Mouse (Mus musculus) kidney, embryonic 16.5 days (tissue): ENCODE results near the gene Klk15. TPM values are rescaled to one million over a fixed set of nuclear protein-coding genes. Genes with fewer than 3 reads are reported as not detected.
"Not testable (repeated sequence)": the region's sequence is repeated elsewhere in the genome, so short reads cannot be mapped to it uniquely, and the experiment has no call there.

Experiments
- ATAC-seq: fragments of 200-750 bp; cut with Nextera tagmentation; 2 replicates; pipeline ENCODE4 v1.8.0; 2017; ENCODE audit warnings: moderate TSS enrichment; ENCODE audit not compliant: low FRiP score, low TSS enrichment
- H3K27ac ChIP-seq: fragments of 300-500 bp; sonication (generic); 2 replicates; pipeline ENCODE4 v1.5.1; 2014; ENCODE audit warnings: low read length
- H3K27me3 ChIP-seq: fragments of 300-500 bp; sonication (generic); 2 replicates; pipeline ENCODE4 v1.6.1; 2014; ENCODE audit warnings: low read length, control low read depth, mixed read lengths; ENCODE audit not compliant: insufficient read depth
- H3K36me3 ChIP-seq: fragments of 300-500 bp; sonication (generic); 2 replicates; pipeline ENCODE4 v1.6.1; 2014; ENCODE audit warnings: low read length, control low read depth, mixed read lengths; ENCODE audit not compliant: insufficient read depth
- H3K4me1 ChIP-seq: fragments of 300-500 bp; sonication (generic); 2 replicates; pipeline ENCODE4 v1.6.1; 2014; ENCODE audit warnings: low read length, control low read depth, mixed read lengths; ENCODE audit not compliant: insufficient read depth
- H3K4me2 ChIP-seq: fragments of 300-500 bp; sonication (generic); replicated peaks from 2 replicates; pipeline ENCODE4 v1.6.1; 2014; ENCODE audit warnings: low read depth, low read length
- H3K4me3 ChIP-seq: fragments of 300-500 bp; sonication (generic); 2 replicates; pipeline ENCODE4 v1.5.1; 2014; ENCODE audit warnings: mild to moderate bottlenecking, low read length
- H3K9ac ChIP-seq: fragments of 300-500 bp; sonication (generic); replicated peaks from 2 replicates; pipeline ENCODE4 v1.6.1; 2014; ENCODE audit warnings: low read length
- H3K9me3 ChIP-seq: fragments of 300-500 bp; sonication (generic); 2 replicates; pipeline ENCODE4 v1.6.1; 2016; ENCODE audit warnings: low read length, control low read depth
- WGBS: fragments of 180-500 bp; shearing (Covaris S2); extraction: QIAGEN DNeasy Blood & Tissue Kit; methylation state at CpG from one replicate; pipeline ENCODE4 v1.1.7; 2014; 5-methylcytosine and 5-hydroxymethylcytosine counted together
- polyA plus RNA-seq: library from polyadenylated mRNA; unstranded; fragments of >200 nt; fragmentation: Nextera tagmentation; extraction: Ambion mirVana; gene quantifications from 2 replicates; pipeline ENCODE4 v1.2.1, GENCODE M21; 2015

Klk15 gene
- polyA plus RNA-seq, 1 experiment from 2014 or later: not detected

DNA sequence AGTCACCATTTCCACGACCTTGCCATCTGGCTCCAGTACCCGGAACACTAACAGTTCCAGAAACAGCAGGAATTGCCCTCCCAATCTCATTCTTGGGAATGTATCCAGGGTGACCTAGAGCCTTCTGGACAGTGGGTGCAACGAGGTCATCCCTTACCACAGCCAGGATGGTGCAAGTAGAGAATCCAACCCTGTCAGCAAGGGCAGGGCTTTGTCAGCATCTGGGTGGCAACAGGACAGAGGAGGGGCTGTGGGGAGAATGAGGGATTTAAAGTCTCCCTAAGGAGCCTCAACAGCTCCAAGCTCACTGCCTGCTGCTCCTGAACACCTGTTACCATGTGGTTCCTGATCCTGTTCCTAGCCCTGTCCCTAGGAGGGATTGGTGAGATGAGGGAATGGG is 32.9 kb downstream of the Klk15 start, which contains the start of gene Klk1b1:
Klk1b1 (plus strand) TSS at position 301 of the 400 bp plus-strand sequence.
- no peaks in the 10 kb centered on the region for H3K4me1 ChIP-seq
- ATAC-seq: no peak

DNA sequence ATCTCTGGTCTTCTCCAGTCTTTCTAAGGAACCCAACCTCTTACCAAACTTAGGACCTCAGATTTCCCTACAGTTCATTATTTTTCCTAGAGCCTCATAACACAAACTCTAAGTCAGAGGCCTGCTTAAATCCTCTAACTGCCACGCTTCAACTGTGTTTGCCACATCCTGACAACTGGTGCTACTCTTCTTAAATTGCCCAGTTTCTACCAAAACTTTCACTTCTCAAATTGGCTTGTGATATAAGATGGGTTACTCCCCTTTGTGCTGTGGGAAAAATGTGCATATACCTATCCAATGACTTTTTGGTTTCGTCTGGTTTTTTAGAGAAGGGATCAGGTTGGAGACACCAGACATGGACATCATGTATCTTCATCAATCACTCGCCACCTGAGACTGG is 33.5 kb downstream of the Klk15 start:
- H3K9ac ChIP-seq: no peak overlapping the region
- no peak overlapping the region for H3K4me3 ChIP-seq
- no peaks in the 10 kb centered on the region for H3K27me3 ChIP-seq
- ATAC-seq: no peak
- H3K36me3 ChIP-seq: no peaks in the 10 kb centered on the region
- 82% methylated on average over 3 of the region's 3 CpGs for WGBS
- no peak overlapping the region for H3K4me2 ChIP-seq
- H3K9me3 ChIP-seq: no peaks in the 10 kb centered on the region
- no peak overlapping the region for H3K27ac ChIP-seq
- no peaks in the 10 kb centered on the region for H3K4me1 ChIP-seq

More for the DNA sequence above, 32.9 kb downstream of the Klk15 start, which contains the start of gene Klk1b1:
- H3K4me3 ChIP-seq: no peak within 1 kb of the TSS
- 65% methylated on average over 3 of the region's 3 CpGs for WGBS
- no peak within 1 kb of the TSS for H3K27ac ChIP-seq
- no peaks in the 10 kb centered on the region for H3K9me3 ChIP-seq
- H3K9ac ChIP-seq: no peak within 1 kb of the TSS
- H3K4me2 ChIP-seq: no peak within 1 kb of the TSS
- H3K27me3 ChIP-seq: no peaks in the 10 kb centered on the region
- no peaks in the 10 kb centered on the region for H3K36me3 ChIP-seq

DNA sequence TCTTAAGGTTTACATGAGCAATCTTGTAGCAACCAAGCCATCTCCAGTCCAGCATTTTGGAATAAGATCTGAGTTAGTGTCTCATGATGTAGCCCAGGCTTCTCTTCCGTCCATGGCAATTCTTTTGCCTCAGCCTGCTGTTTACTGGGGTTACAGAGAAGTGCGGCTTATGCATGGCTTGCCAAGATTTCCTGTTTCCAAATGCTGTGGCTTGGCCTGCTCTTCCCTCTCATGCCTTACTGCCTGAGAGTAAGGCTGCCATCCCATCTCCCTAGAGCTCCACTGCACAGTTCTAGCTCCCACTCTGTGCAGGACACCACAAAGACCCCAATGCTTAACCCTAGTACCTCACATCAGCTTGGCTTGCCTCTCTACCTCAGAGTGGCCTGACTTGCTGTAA is 34.1 kb downstream of the Klk15 start:
- no peak overlapping the region for H3K4me3 ChIP-seq
- no peaks in the 10 kb centered on the region for H3K27me3 ChIP-seq
- no peaks in the 10 kb centered on the region for H3K4me1 ChIP-seq
- H3K4me2 ChIP-seq: no peak overlapping the region
- ATAC-seq: no peak
- WGBS: 83% methylated on average over 2 of the region's 2 CpGs
- H3K9me3 ChIP-seq: no peaks in the 10 kb centered on the region
- H3K36me3 ChIP-seq: no peaks in the 10 kb centered on the region
- no peak overlapping the region for H3K27ac ChIP-seq
- H3K9ac ChIP-seq: no peak overlapping the region

DNA sequence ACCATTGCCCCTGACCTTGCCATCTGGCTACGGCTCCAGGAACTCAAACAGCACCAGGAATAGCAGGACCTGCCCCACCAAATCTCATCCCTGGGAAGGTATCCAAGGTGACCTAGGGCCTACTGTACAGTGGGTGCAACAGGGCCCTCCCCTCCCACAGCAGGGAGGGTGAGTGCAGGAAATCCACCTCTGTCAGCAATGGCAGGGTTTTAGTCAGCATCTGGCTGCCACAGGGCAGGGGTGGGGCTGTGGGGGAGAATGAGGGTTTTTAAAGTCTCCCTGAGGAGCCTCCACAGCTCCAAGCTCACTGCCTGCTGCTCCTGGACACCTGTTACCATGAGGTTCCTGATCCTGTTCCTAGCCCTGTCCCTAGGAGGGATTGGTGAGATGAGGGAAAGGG is 42.2 kb downstream of the Klk15 start, which contains the start of gene Klk1b9:
Klk1b9 (plus strand) TSS at position 301 of the 400 bp plus-strand sequence.
- not testable (repeated sequence) for H3K9ac ChIP-seq, H3K27me3 ChIP-seq, H3K9me3 ChIP-seq, H3K4me3 ChIP-seq, H3K4me2 ChIP-seq, H3K4me1 ChIP-seq, H3K27ac ChIP-seq, H3K36me3 ChIP-seq, ATAC-seq
- 58% methylated on average over 1 of the region's 1 CpGs for WGBS

DNA sequence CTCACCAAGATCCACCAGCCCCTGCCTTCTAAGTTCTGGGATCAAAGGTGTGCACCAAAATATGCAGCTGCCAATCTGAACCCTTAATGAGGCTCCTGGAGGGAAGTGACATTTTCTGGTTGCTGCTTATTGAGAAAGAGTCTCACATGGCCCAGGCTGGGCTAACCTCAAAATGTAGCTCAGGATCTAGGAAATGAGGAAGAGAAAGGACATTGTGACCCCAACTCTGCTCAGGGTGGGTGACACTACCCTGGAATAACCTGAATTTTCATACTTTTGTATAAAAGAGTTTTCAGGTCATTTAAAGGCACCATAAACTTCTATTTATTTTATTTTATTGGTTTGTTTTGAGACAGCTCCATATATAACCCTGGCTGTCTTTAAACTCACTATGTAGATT is 52.1 kb downstream of the Klk15 start:
- Histone ChIP-seq H3K36me3 (no peaks in the 10 kb centered on the region), H3K9ac (no peak overlapping the region), H3K4me3 (no peak overlapping the region), H3K27ac (no peak overlapping the region), H3K27me3 (no peaks in the 10 kb centered on the region), H3K4me2 (no peak overlapping the region), H3K4me1 (no peaks in the 10 kb centered on the region), H3K9me3 (no peaks in the 10 kb centered on the region)
- ATAC-seq: no peak

Other genes with a start within 250 kb of the Klk15 start
- not detected in 2 replicates for gene Klk14, start 243.3 kb upstream of the Klk15 start, polyA plus RNA-seq
- 0.29 and 0.58 TPM in 2 replicates for gene Klk13, start 221.2 kb upstream of the Klk15 start, polyA plus RNA-seq
- gene Klk12, start 164.8 kb upstream of the Klk15 start, polyA plus RNA-seq: not detected in 2 replicates
- not detected in 2 replicates for gene Klk11, start 159.1 kb upstream of the Klk15 start, polyA plus RNA-seq
- gene Klk10, start 152.7 kb upstream of the Klk15 start, polyA plus RNA-seq: 0.54 and 0.71 TPM in 2 replicates
- 0.23 TPM in 1 of 2 replicates, not detected in the other for gene Klk9, start 141.8 kb upstream of the Klk15 start, polyA plus RNA-seq
- gene Klk8, start 136.2 kb upstream of the Klk15 start, polyA plus RNA-seq: 31.2 and 34.4 TPM in 2 replicates
- 0.07 and 0.12 TPM in 2 replicates for gene Klk7, start 122.4 kb upstream of the Klk15 start, polyA plus RNA-seq
- 0.15 TPM in 1 of 2 replicates, not detected in the other for gene Klk6, start 109.2 kb upstream of the Klk15 start, polyA plus RNA-seq
- gene Klk5, start 91.8 kb upstream of the Klk15 start, polyA plus RNA-seq: not detected in 2 replicates
- not detected in 2 replicates for gene Klk4, start 52.6 kb upstream of the Klk15 start, polyA plus RNA-seq
- gene Klk1b8, start 16.9 kb downstream of the Klk15 start, polyA plus RNA-seq: not detected in 2 replicates
- not detected in 2 replicates for gene Klk1b1, start 33.0 kb downstream of the Klk15 start, polyA plus RNA-seq
- not detected in 2 replicates for gene Klk1b9, start 42.3 kb downstream of the Klk15 start, polyA plus RNA-seq
- not detected in 2 replicates for gene Klk1b11, start 62.1 kb downstream of the Klk15 start, polyA plus RNA-seq
- not detected in 2 replicates for gene Klk1b26, start 78.4 kb downstream of the Klk15 start, polyA plus RNA-seq
- not detected in 2 replicates for gene Klk1b27, start 118.5 kb downstream of the Klk15 start, polyA plus RNA-seq
- not detected in 2 replicates for gene Klk1b21, start 168.6 kb downstream of the Klk15 start, polyA plus RNA-seq
- gene Klk1b22, start 178.9 kb downstream of the Klk15 start, polyA plus RNA-seq: not detected in 2 replicates
- not detected in 2 replicates for gene Klk1b16, start 203.0 kb downstream of the Klk15 start, polyA plus RNA-seq